Mouse (Mus musculus) embryonic stem cell, embryonic (primary cell): ENCODE results near the gene Ngrn.

Source experiments
- CTCF ChIA-PET, 4 experiments: fragments of 300-600 bp in 2 of 4; fragments of 350-600 bp in 2 of 4; sonication (Branson Sonifier 250); formaldehyde crosslinking; loops; one replicate each; lab custom pipeline; 2022; ENCODE audit warnings: inconsistent platforms in 2 of 4; lab: Charles Lee
- POLR2A ChIA-PET, 4 experiments: fragments of 300-600 bp in 2 of 4; fragments of 350-600 bp in 2 of 4; sonication (Branson Sonifier 250); formaldehyde crosslinking; loops; one replicate each; lab custom pipeline; 2022; ENCODE audit warnings: antibody characterized with exemption in 4 of 4, inconsistent platforms in 1 of 4; lab: Charles Lee

The Ngrn gene

GRCm38 (mm10) chr7:80260625-80261371 lies at the start of gene Ngrn:
Gene Ngrn, plus strand, starts transcription at chr7:80261215.
- CTCF ChIA-PET: interaction anchor here in 3 of 4 experiments (0.5 to 1.5 kb wide), 15 partner anchors 8 to 138 kb away, joined by 3 to 6 read pairs (median 4); partner anchors contain the start of genes Cib1 (in 2 of the 3), Gdpgp1 (in 2 of the 3), Hddc3 (in 1 of the 3) and Ttll13 (in 1 of the 3)
- POLR2A ChIA-PET: interaction anchor here (0.6 to 7.1 kb wide), 83 partner anchors 8 to 468 kb away, joined by 3 to 32 read pairs (median 5); partner anchors contain the start of genes Cib1 (in 4 of the 4), Gdpgp1 (in 4 of the 4), Rccd1 (in 3 of the 4) and Ttll13 (in 3 of the 4)

- ChIA-PET POLR2A (interaction anchor here in 3 of 4 experiments (0.6 to 6.6 kb wide), 11 partner anchors 9 to 1586 kb away, joined by 3 to 51 read pairs (median 3); partner anchors contain the start of genes Ngrn (in 1 of the 3) and Sema4b (in 1 of the 3)), CTCF (interaction anchor here in 1 of 4 experiments (1.0 kb wide), 1 partner anchor 14 kb away, joined by 3 read pairs; no protein-coding TSS in a partner anchor)
Measured at GRCm38 (mm10) chr7:80213604-80214003, 47.4 kb upstream of the Ngrn start.

- POLR2A ChIA-PET: interaction anchor here in 3 of 4 experiments (0.7 to 6.6 kb wide), 18 partner anchors 10 to 108 kb away, joined by 3 to 51 read pairs (median 4); partner anchors contain the start of genes Cib1 (in 1 of the 3), Gdpgp1 (in 1 of the 3), Ngrn (in 1 of the 3) and Sema4b (in 1 of the 3)
- CTCF ChIA-PET: interaction anchor here in 3 of 4 experiments (1.0 to 3.0 kb wide), 6 partner anchors 14 to 74 kb away, joined by 3 to 18 read pairs (median 9); no protein-coding TSS in a partner anchor
Measured at GRCm38 (mm10) chr7:80214459-80214858, 46.6 kb upstream of the Ngrn start.

GRCm38 (mm10) chr7:80215398-80215797 lies 45.6 kb upstream of the Ngrn start:
- CTCF ChIA-PET: interaction anchor here (0.5 to 3.0 kb wide), 67 partner anchors 8 to 505 kb away, joined by 3 to 28 read pairs (median 4); partner anchors contain the start of genes Sema4b (in 2 of the 4), Cib1 (in 1 of the 4), Gdpgp1 (in 1 of the 4) and Ngrn (in 1 of the 4)
- POLR2A ChIA-PET: interaction anchor here (0.5 to 6.6 kb wide), 41 partner anchors 9 to 630 kb away, joined by 3 to 51 read pairs (median 6); partner anchors contain the start of genes Cib1 (in 2 of the 4), Gdpgp1 (in 2 of the 4), Sema4b (in 2 of the 4) and Idh2 (in 1 of the 4)

GRCm38 (mm10) chr7:80216566-80216965 lies 44.4 kb upstream of the Ngrn start:
- ChIA-PET POLR2A (interaction anchor here in 3 of 4 experiments (0.6 to 6.6 kb wide), 21 partner anchors 8 to 87 kb away, joined by 3 to 51 read pairs (median 5); partner anchors contain the start of genes Cib1 (in 2 of the 3), Gdpgp1 (in 2 of the 3) and Ngrn (in 1 of the 3)), CTCF (interaction anchor here (0.6 to 3.0 kb wide), 15 partner anchors 9 to 163 kb away, joined by 3 to 28 read pairs (median 4); partner anchors contain the start of genes Cib1 (in 1 of the 4), Gdpgp1 (in 1 of the 4) and Ttll13 (in 1 of the 4))

- ChIA-PET CTCF (interaction anchor here in 1 of 4 experiments (0.5 to 0.8 kb wide), 2 partner anchors 9 to 1127 kb away, joined by 3 read pairs; no protein-coding TSS in a partner anchor), POLR2A (interaction anchor here in 3 of 4 experiments (0.5 to 4.5 kb wide), 20 partner anchors 10 to 206 kb away, joined by 3 to 37 read pairs (median 3); partner anchors contain the start of genes Cib1 (in 1 of the 3) and Gdpgp1 (in 1 of the 3))
Measured at GRCm38 (mm10) chr7:80218666-80219065, 42.3 kb upstream of the Ngrn start.

- CTCF ChIA-PET: interaction anchor here in 1 of 4 experiments (0.5 kb wide), 1 partner anchor 26 kb away, joined by 3 read pairs; the partner anchor contains the start of gene Ttll13
- POLR2A ChIA-PET: interaction anchor here in 3 of 4 experiments (0.7 to 4.5 kb wide), 34 partner anchors 11 to 105 kb away, joined by 3 to 37 read pairs (median 6); partner anchors contain the start of genes Cib1 (in 2 of the 3), Gdpgp1 (in 2 of the 3), Rccd1 (in 1 of the 3) and Ttll13 (in 1 of the 3)
Measured at GRCm38 (mm10) chr7:80220237-80220797, 40.7 kb upstream of the Ngrn start.

GRCm38 (mm10) chr7:80221179-80221750 lies 39.8 kb upstream of the Ngrn start:
- POLR2A ChIA-PET: interaction anchor here in 3 of 4 experiments (0.6 to 4.5 kb wide), 47 partner anchors 9 to 716 kb away, joined by 3 to 37 read pairs (median 5); partner anchors contain the start of genes Cib1 (in 2 of the 3), Gdpgp1 (in 2 of the 3), Rccd1 (in 2 of the 3) and Ttll13 (in 2 of the 3)
- CTCF ChIA-PET: no interaction called here

- CTCF ChIA-PET: interaction anchor here in 2 of 4 experiments (0.6 to 1.0 kb wide), 2 partner anchors 12 to 75 kb away, joined by 3 read pairs; no protein-coding TSS in a partner anchor
- POLR2A ChIA-PET: interaction anchor here in 3 of 4 experiments (0.6 to 7.0 kb wide), 12 partner anchors 11 to 118 kb away, joined by 3 to 61 read pairs (median 4); no protein-coding TSS in a partner anchor
Measured at GRCm38 (mm10) chr7:80227065-80227464, 34.0 kb upstream of the Ngrn start.

GRCm38 (mm10) chr7:80230196-80230595 lies 30.8 kb upstream of the Ngrn start:
- ChIA-PET CTCF (interaction anchor here in 2 of 4 experiments (1.2 to 1.5 kb wide), 3 partner anchors 15 to 21 kb away, joined by 3 read pairs; partner anchors contain the start of gene Ttll13 (in 1 of the 2)), POLR2A (interaction anchor here in 3 of 4 experiments (0.7 to 7.0 kb wide), 14 partner anchors 9 to 86 kb away, joined by 3 to 61 read pairs (median 4); partner anchors contain the start of gene Ttll13 (in 1 of the 3))

GRCm38 (mm10) chr7:80231971-80232488 lies 29.0 kb upstream of the Ngrn start:
- ChIA-PET POLR2A (interaction anchor here (0.6 to 7.0 kb wide), 98 partner anchors 8 to 514 kb away, joined by 3 to 61 read pairs (median 5); partner anchors contain the start of genes Ttll13 (in 4 of the 4), Idh2 (in 3 of the 4), Ngrn (in 3 of the 4) and Prc1 (in 2 of the 4)), CTCF (interaction anchor here (0.6 to 2.0 kb wide), 20 partner anchors 14 to 714 kb away, joined by 3 to 11 read pairs (median 4); partner anchors contain the start of genes Hddc3 (in 1 of the 4), Ngrn (in 1 of the 4) and Ttll13 (in 1 of the 4))

- ChIA-PET POLR2A (interaction anchor here (0.6 to 7.0 kb wide), 106 partner anchors 7 to 514 kb away, joined by 3 to 61 read pairs (median 5); partner anchors contain the start of genes Ngrn (in 4 of the 4), Idh2 (in 3 of the 4), Ttll13 (in 3 of the 4) and Rccd1 (in 2 of the 4)), CTCF (interaction anchor here in 3 of 4 experiments (0.7 to 2.0 kb wide), 21 partner anchors 13 to 154 kb away, joined by 3 to 14 read pairs (median 4); partner anchors contain the start of genes Hddc3 (in 1 of the 3), Ngrn (in 1 of the 3) and Ttll13 (in 1 of the 3))
Measured at GRCm38 (mm10) chr7:80232489-80233029, 28.5 kb upstream of the Ngrn start, which contains the start of the genes Cib1 and Gdpgp1. Gene Cib1, minus strand, starts transcription at chr7:80232813. Gene Gdpgp1, plus strand, starts transcription at chr7:80232865.

GRCm38 (mm10) chr7:80233799-80234198 lies 27.2 kb upstream of the Ngrn start:
- POLR2A ChIA-PET: interaction anchor here (0.7 to 7.0 kb wide), 46 partner anchors 8 to 321 kb away, joined by 3 to 61 read pairs (median 7); partner anchors contain the start of genes Ngrn (in 4 of the 4), Ttll13 (in 3 of the 4), Blm (in 1 of the 4) and Prc1 (in 1 of the 4)
- CTCF ChIA-PET: interaction anchor here in 3 of 4 experiments (0.6 to 2.0 kb wide), 6 partner anchors 17 to 92 kb away, joined by 3 to 8 read pairs (median 4); partner anchors contain the start of gene Rccd1 (in 1 of the 3)

GRCm38 (mm10) chr7:80238542-80238941 lies 22.5 kb upstream of the Ngrn start:
- POLR2A ChIA-PET: interaction anchor here in 3 of 4 experiments (0.7 to 3.8 kb wide), 46 partner anchors 8 to 703 kb away, joined by 3 to 15 read pairs (median 4); partner anchors contain the start of genes Ngrn (in 3 of the 3), Ttll13 (in 2 of the 3), Hddc3 (in 1 of the 3) and Rccd1 (in 1 of the 3)
- CTCF ChIA-PET: interaction anchor here in 2 of 4 experiments (0.5 to 1.6 kb wide), 6 partner anchors 17 to 87 kb away, joined by 3 to 5 read pairs (median 3); no protein-coding TSS in a partner anchor
